8 mouse cellular contexts compared by ENCODE assay signal in the genomic region with DNA sequence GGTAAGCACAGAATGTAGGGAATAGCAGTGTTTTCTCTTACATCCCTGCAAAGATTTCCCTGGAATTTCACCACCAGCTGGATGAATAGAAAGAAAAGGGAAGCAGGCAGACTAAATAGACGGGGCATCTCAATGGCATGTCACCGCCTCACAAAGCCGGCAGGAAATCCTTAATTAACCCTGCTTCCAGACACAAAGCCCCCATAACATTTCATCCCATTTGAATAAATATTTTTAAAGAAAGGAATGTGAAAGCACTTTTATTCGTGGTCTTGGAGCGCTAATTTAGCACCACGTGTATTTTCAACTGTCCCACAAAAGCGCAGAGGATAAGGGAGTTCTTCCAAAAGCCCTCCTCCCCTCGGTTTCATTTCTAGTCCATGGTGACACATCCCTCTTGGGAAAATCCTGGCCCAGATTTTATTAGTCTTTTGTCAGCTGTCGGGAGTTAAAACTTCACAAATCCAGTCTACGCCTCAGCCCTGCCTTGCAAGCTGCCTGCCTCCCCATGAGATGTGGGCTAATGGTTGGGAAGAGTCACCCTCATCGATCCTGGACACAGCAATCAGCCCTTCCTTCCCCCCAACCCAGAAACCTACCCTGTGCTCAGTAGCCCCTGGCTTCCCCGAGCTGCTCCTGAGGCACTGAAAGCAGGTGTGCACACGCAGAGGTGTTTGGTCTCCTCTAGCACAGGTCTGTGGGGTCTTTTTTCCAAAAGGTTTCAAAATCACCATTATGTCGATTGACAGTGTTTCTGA. TPM values are rescaled to one million over a fixed set of nuclear protein-coding genes. Genes with fewer than 3 reads are reported as not detected.
A peak's percentile ranks its signal among the peaks of the same experiment; 100 is the strongest.
DNase-seq lines count a peak whose midpoint lies in the region; ATAC-seq and TF ChIP-seq lines count a peak whose summit lies in the region.

No protein-coding gene starts in this region.

- no peaks in the 10 kb centered on the region for H3K36me3 ChIP-seq in heart, embryonic 10.5 days
- H3K36me3 ChIP-seq in limb, embryonic 15.5 days: no peaks in the 10 kb centered on the region

- no peak for ATAC-seq in limb, embryonic 15.5 days (ENCODE audit: insufficient number of reproducible peaks, low FRiP score, low TSS enrichment, low read depth)

- H3K27me3 ChIP-seq in heart, embryonic 10.5 days (ENCODE audit: insufficient read depth, poor library complexity, severe bottlenecking): peaks cover 38% of the 10 kb centered on the region
- H3K27me3 ChIP-seq in limb, embryonic 15.5 days: no peaks in the 10 kb centered on the region

- 0 out of 2 replicates have a peak overlapping the region, but pooled peaks have one; percentile 12 for H3K27ac ChIP-seq in gastrocnemius, adult 2 months
- peak overlapping the region; percentile 70 for H3K27ac ChIP-seq in heart, embryonic 10.5 days
- H3K27ac ChIP-seq in limb, embryonic 15.5 days: no peak overlapping the region

- H3K4me1 ChIP-seq in heart, embryonic 10.5 days: peaks cover 35% of the 10 kb centered on the region
- H3K4me1 ChIP-seq in limb, embryonic 15.5 days: peaks cover 13% of the 10 kb centered on the region

- peak overlapping the region; percentile 43 for H3K4me3 ChIP-seq in gastrocnemius, adult 2 months
- H3K4me3 ChIP-seq in heart, embryonic 10.5 days: no peak overlapping the region
- H3K4me3 ChIP-seq in limb, embryonic 15.5 days: no peak overlapping the region

- 52% methylated on average over 14 of the region's 14 CpGs for WGBS in heart, embryonic 10.5 days
- 31% methylated on average over 14 of the region's 14 CpGs for WGBS in limb, embryonic 15.5 days

- intact Hi-C loops in gastrocnemius, adult 2 months (cut with DNase I): no loop called here

- 0 out of 2 replicates have a peak overlapping the region, but pooled peaks have one; percentile 1 for H3K4me2 ChIP-seq in limb, embryonic 15.5 days

- no peak overlapping the region for H3K9ac ChIP-seq in limb, embryonic 15.5 days

- H3K9me3 ChIP-seq in heart, embryonic 10.5 days: no peaks in the 10 kb centered on the region
- H3K9me3 ChIP-seq in limb, embryonic 15.5 days: no peaks in the 10 kb centered on the region

- DNase-seq in gastrocnemius, adult 2 months: no peak
- no peak for DNase-seq in gastrocnemius, postnatal 25 days
- DNase-seq in ZHBTc4 (ENCODE audit: low read depth, low spot score): peak; percentile 51
- DNase-seq in heart, embryonic 10.5 days (ENCODE audit: low spot score): no peak
- DNase-seq in testis, postnatal 14 days (ENCODE audit: low spot score): no peak
- DNase-seq in layer of hippocampus, adult 9-10 months (ENCODE audit: low spot score): no peak
- no peak for DNase-seq in cerebellum, adult 8-10 months

- TF ChIP-seq CTCF in gastrocnemius, adult 2 months (IDR thresholded peaks at IDR 0.05): no peak

RNA-seq across cellular contexts. Expression of gene Cd247, which starts 26.2 kb away (rescaled TPM):
- under 1 TPM; 0.17 to 0.38 TPM for total RNA-seq in gastrocnemius, adult 2 months (2021)
- under 1 TPM; 0.43 to 0.70 TPM for total RNA-seq in gastrocnemius, postnatal 25 days (2021)
- polyA plus RNA-seq in heart, embryonic 10.5 days (2016; fragmentation: Nextera tagmentation; extraction: Ambion mirVana): 0.23 and 0.38 TPM in 2 replicates
- polyA plus RNA-seq in limb, embryonic 15.5 days (2015; fragmentation: Nextera tagmentation; extraction: Ambion mirVana): 0.61 and 0.96 TPM in 2 replicates

RNA-seq across cellular contexts. Expression of gene Creg1, which starts 51.2 kb away (rescaled TPM):
- total RNA-seq in gastrocnemius, adult 2 months (2021): 10 to 100 TPM; 46.2 to 67.4 TPM
- 10 to 100 TPM; 49.6 to 62.8 TPM for total RNA-seq in gastrocnemius, postnatal 25 days (2021)
- 76.2 and 85.1 TPM in 2 replicates for polyA plus RNA-seq in heart, embryonic 10.5 days (2016; fragmentation: Nextera tagmentation; extraction: Ambion mirVana)
- polyA plus RNA-seq in limb, embryonic 15.5 days (2015; fragmentation: Nextera tagmentation; extraction: Ambion mirVana): 66.9 and 67.9 TPM in 2 replicates
